Mouse (Mus musculus) E14TG2a.4 (cell line): ENCODE measurements around the gene Wdr27.
"Not testable (repeated sequence)": the region's sequence is repeated elsewhere in the genome, so short reads cannot be mapped to it uniquely, and the experiment has no call there.

ENCODE experiments used
- CTCF ChIP-seq: conservative IDR thresholded peaks from 2 replicates; pipeline ENCODE4 v1.5.1; 2014; ENCODE audit warnings: low read length
- NANOG ChIP-seq: IDR thresholded peaks from 2 replicates; pipeline ENCODE4 v1.6.1; 2014; ENCODE audit warnings: borderline replicate concordance, low read length, mixed read lengths
- POU5F1 ChIP-seq: IDR thresholded peaks from 2 replicates; pipeline ENCODE4 v1.6.1; 2014; ENCODE audit warnings: low read length, borderline replicate concordance

DNA sequence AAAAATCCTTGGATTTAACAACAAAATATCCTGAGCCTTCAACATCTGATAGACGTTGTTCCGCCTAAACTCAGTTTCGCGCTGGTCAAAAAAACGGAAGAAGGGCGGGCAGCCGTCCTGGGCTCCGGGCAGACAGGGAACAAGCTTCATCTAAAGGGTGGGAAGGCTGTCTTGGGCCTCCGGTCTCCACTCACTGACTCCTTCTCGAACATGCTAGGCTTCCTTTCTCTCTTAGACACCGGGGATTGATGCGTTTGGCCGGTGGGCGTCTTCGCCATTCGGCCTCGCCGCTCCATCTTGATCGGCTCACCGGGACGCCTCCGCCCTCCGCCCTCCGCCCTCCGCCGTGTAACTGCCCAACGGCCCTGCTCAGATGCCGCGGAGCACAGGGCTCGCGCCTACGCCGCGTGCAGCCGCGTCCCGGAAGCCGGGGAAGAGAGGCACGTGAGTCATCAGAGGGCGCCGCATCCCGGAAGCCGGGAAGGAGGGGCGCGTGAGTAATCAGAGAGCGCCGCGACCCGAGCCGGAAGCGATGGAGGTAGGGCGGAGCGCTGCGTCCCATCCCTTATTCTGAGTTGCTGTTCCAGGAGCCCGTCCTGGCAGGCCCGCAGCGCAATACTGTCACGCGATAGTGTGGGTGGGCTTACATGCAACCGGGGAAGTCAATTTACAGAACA lies 35.5 kb upstream of the Wdr27 start, which contains the start of the genes 9030025P20Rik and Gm3417:
- not testable (repeated sequence) for TF ChIP-seq CTCF, NANOG, POU5F1
